Comparison of ENCODE assay signal across 8 mouse cellular contexts in the genomic region with DNA sequence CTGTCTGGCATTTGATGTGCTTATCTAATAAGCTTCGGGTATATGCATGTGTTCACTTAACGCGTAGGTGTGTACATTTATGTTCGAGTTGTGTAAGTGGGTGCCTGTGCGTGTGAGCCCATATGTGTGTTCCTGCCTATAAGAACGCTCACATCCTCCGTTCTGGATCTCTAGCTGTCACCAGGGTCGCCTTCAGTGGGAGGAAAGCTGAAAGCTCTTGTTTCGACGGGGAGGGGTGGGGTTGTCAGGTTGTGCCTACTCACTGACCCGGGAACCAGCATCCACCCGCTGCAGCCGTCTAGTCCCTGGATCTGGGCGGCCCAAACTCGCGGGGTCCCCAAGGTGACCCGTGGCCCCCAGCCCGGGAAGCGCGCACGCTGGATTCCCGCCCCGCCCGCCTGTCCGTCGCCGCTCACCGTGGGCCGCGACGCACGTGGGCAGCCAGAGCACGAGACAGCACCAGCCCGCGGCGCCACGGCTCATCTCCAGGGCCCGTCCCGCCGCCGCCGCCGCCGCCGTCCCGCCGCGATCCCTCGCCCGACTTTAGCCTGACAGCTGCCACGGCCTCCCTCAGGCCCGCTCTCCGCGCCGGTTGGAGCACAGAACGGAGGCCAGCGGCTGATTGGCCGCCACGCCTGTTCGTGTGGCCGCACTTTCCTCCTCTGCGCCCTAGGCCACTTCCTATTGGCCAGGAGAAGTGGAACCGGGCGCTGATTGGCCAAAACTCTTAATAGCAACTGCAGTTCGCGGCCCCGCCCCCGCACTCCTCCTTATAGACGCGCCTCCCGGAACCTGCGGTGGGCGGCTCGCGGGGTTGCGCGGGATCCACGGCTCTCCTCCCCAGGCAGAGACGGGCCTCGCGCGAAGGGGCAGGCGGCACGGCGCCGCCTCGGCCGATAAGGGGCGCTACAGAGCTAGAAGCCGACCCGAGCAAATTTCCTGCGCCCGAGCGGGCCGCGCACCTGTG. TPM values are rescaled to one million over a fixed set of nuclear protein-coding genes. Genes with fewer than 3 reads are reported as not detected.
A peak's percentile ranks its signal among the peaks of the same experiment; 100 is the strongest.
DNase-seq lines count a peak whose midpoint lies in the region; ATAC-seq and TF ChIP-seq lines count a peak whose summit lies in the region.

A gene (plus strand): TSS at position 818 of the 967 bp plus-strand sequence.

- peak within 1 kb of the TSS; percentile 95 for H3K27ac ChIP-seq in forebrain, embryonic 10.5 days
- peak within 1 kb of the TSS; percentile 86 for H3K27ac ChIP-seq in heart, embryonic 15.5 days
- H3K27ac ChIP-seq in liver, embryonic 14.5 days, result peak within 1 kb of the TSS; percentile 59
- H3K27ac ChIP-seq in neural tube, embryonic 11.5 days (ENCODE audit: low read depth, low read length), result peak within 1 kb of the TSS; percentile 93
- peak within 1 kb of the TSS; percentile 98 for H3K27ac ChIP-seq in stomach, postnatal 0 days (replicated peaks)

- H3K9ac ChIP-seq in heart, embryonic 15.5 days, result peak within 1 kb of the TSS; percentile 81
- H3K9ac ChIP-seq in liver, embryonic 14.5 days (replicated peaks), result peak within 1 kb of the TSS; percentile 94
- peak within 1 kb of the TSS; percentile 96 for H3K9ac ChIP-seq in neural tube, embryonic 11.5 days (ENCODE audit: low read length)
- peak within 1 kb of the TSS; percentile 89 for H3K9ac ChIP-seq in stomach, postnatal 0 days (ENCODE audit: low read length)

- peak; percentile 72 for TF ChIP-seq CTCF in liver, embryonic 14.5 days (IDR thresholded peaks at IDR 0.05; ENCODE audit: low read depth)
- TF ChIP-seq CTCF in stomach, postnatal 0 days (IDR thresholded peaks at IDR 0.05; ENCODE audit: low read depth), result peak; percentile 77

- TF ChIP-seq EP300 in liver, embryonic 14.5 days (IDR thresholded peaks at IDR 0.05; ENCODE audit: low read depth), result peak; percentile 55; the same call in 1 of the 2 replicates
- TF ChIP-seq EP300 in stomach, postnatal 0 days (optimal IDR thresholded peaks at IDR 0.05), result no peak

- no peaks in the 10 kb centered on the region for H3K27me3 ChIP-seq in forebrain, embryonic 10.5 days (ENCODE audit: poor library complexity, severe bottlenecking)
- no peaks in the 10 kb centered on the region for H3K27me3 ChIP-seq in heart, embryonic 15.5 days
- no peaks in the 10 kb centered on the region for H3K27me3 ChIP-seq in liver, embryonic 14.5 days (ENCODE audit: control insufficient read depth, insufficient read depth, low read length)
- no peaks in the 10 kb centered on the region for H3K27me3 ChIP-seq in neural tube, embryonic 11.5 days (ENCODE audit: control insufficient read depth, insufficient read depth, low read length)
- H3K27me3 ChIP-seq in stomach, postnatal 0 days (ENCODE audit: control insufficient read depth, insufficient read depth, low read length), result no peaks in the 10 kb centered on the region

- peaks cover 41% of the 10 kb centered on the region for H3K36me3 ChIP-seq in forebrain, embryonic 10.5 days (replicated peaks)
- peaks cover 17% of the 10 kb centered on the region; the same call in 1 of the 2 replicates for H3K36me3 ChIP-seq in heart, embryonic 15.5 days
- H3K36me3 ChIP-seq in liver, embryonic 14.5 days (replicated peaks; ENCODE audit: control insufficient read depth, insufficient read depth, low read depth), result peaks cover 6% of the 10 kb centered on the region
- peaks cover 2% of the 10 kb centered on the region; the same call in 1 of the 2 replicates for H3K36me3 ChIP-seq in neural tube, embryonic 11.5 days (ENCODE audit: control insufficient read depth, insufficient read depth, low read length)
- H3K36me3 ChIP-seq in stomach, postnatal 0 days (ENCODE audit: control insufficient read depth, insufficient read depth, low read length), result 0 out of 2 replicates have a peak, but pooled peaks cover under 1% of the 10 kb centered on the region

- H3K4me2 ChIP-seq in heart, embryonic 15.5 days, result peak within 1 kb of the TSS; percentile 97
- peak within 1 kb of the TSS; percentile 90 for H3K4me2 ChIP-seq in liver, embryonic 14.5 days (ENCODE audit: low read depth)
- H3K4me2 ChIP-seq in neural tube, embryonic 11.5 days (ENCODE audit: low read depth), result peak within 1 kb of the TSS; percentile 89
- peak within 1 kb of the TSS; percentile 98 for H3K4me2 ChIP-seq in stomach, postnatal 0 days (replicated peaks; ENCODE audit: low read depth)

- peak; percentile 96 for DNase-seq in CD8-positive naive resting alpha-beta T cell, adult 2 months (ENCODE audit: low read depth in 2 of 2, low spot score in 2 of 2)
- peak; percentile 97 for DNase-seq in c-Kit-positive CD71-negative TER-119-negative erythroid progenitor cells, embryonic 14.5 days (ENCODE audit: low read depth)
- peak; percentile 98 for DNase-seq in forebrain, embryonic 10.5 days (ENCODE audit: extremely low spot score, low spot score)
- DNase-seq in kidney, postnatal 25 days, result peak; percentile 100
- peak; percentile 99 to 100 (median 100) for DNase-seq in liver, embryonic 14.5 days (ENCODE audit: low read depth in 3 of 3, low spot score in 3 of 3)
- DNase-seq in neural tube, embryonic 11.5 days (ENCODE audit: low spot score), result peak; percentile 99
- peak; percentile 99 for DNase-seq in stomach, postnatal 0 days (ENCODE audit: low spot score)

- H3K9me3 ChIP-seq in forebrain, embryonic 10.5 days, result no peaks in the 10 kb centered on the region
- no peaks in the 10 kb centered on the region for H3K9me3 ChIP-seq in heart, embryonic 15.5 days (replicated peaks)
- H3K9me3 ChIP-seq in liver, embryonic 14.5 days (ENCODE audit: control insufficient read depth, low read length), result no peaks in the 10 kb centered on the region
- H3K9me3 ChIP-seq in neural tube, embryonic 11.5 days (ENCODE audit: control insufficient read depth, low read length), result no peaks in the 10 kb centered on the region
- H3K9me3 ChIP-seq in stomach, postnatal 0 days (ENCODE audit: control insufficient read depth, low read length), result no peaks in the 10 kb centered on the region

- peak; percentile 93 for ATAC-seq in heart, embryonic 15.5 days (replicated peaks; ENCODE audit: insufficient number of reproducible peaks, insufficient read depth, low FRiP score, low read depth)
- peak; percentile 91 for ATAC-seq in liver, embryonic 14.5 days (ENCODE audit: insufficient read depth)
- ATAC-seq in neural tube, embryonic 11.5 days (ENCODE audit: insufficient read depth, low FRiP score, low TSS enrichment), result peak; percentile 96
- peak; percentile 97 for ATAC-seq in stomach, postnatal 0 days (ENCODE audit: low FRiP score, low TSS enrichment)

- peaks cover 43% of the 10 kb centered on the region for H3K4me1 ChIP-seq in forebrain, embryonic 10.5 days
- H3K4me1 ChIP-seq in heart, embryonic 15.5 days (replicated peaks), result peaks cover 30% of the 10 kb centered on the region
- H3K4me1 ChIP-seq in liver, embryonic 14.5 days (replicated peaks; ENCODE audit: control insufficient read depth in 2 of 2, insufficient read depth in 2 of 2, low read length in 1 of 2), result peaks cover 15 to 24% of the 10 kb centered on the region in 2 experiments
- H3K4me1 ChIP-seq in neural tube, embryonic 11.5 days (ENCODE audit: control insufficient read depth, insufficient read depth, low read length), result peaks cover 18% of the 10 kb centered on the region
- H3K4me1 ChIP-seq in stomach, postnatal 0 days (replicated peaks; ENCODE audit: control insufficient read depth, insufficient read depth), result no peaks in the 10 kb centered on the region

- peak within 1 kb of the TSS; percentile 70 for H3K4me3 ChIP-seq in forebrain, embryonic 10.5 days
- H3K4me3 ChIP-seq in heart, embryonic 15.5 days, result peak within 1 kb of the TSS; percentile 65
- peak within 1 kb of the TSS; percentile 91 for H3K4me3 ChIP-seq in liver, embryonic 14.5 days (ENCODE audit: insufficient read depth in 1 of 2, low read depth in 2 of 2, low read length in 2 of 2)
- peak within 1 kb of the TSS; percentile 90 for H3K4me3 ChIP-seq in neural tube, embryonic 11.5 days (ENCODE audit: low read depth, low read length)
- peak within 1 kb of the TSS; percentile 82 for H3K4me3 ChIP-seq in stomach, postnatal 0 days (ENCODE audit: low read depth, low read length)

- 3% methylated on average over 96 of the region's 96 CpGs for WGBS in forebrain, embryonic 10.5 days
- under 1% methylated on average over 82 of the region's 96 CpGs for WGBS in heart, embryonic 15.5 days
- WGBS in liver, embryonic 14.5 days (ENCODE audit: insufficient replicate concordance), result under 1% methylated on average over 96 of the region's 96 CpGs
- WGBS in neural tube, embryonic 11.5 days, result 3% methylated on average over 88 of the region's 96 CpGs
- 2% methylated on average over 71 of the region's 96 CpGs for WGBS in stomach, postnatal 0 days

RNA-seq across cellular contexts. Expression of the gene that starts here (rescaled TPM):
- polyA plus RNA-seq in forebrain, embryonic 10.5 days (2016; fragmentation: Nextera tagmentation; extraction: Ambion mirVana), result 766 and 774 TPM in 2 replicates
- 312 and 362 TPM in 2 replicates for polyA plus RNA-seq in heart, embryonic 15.5 days (2015; fragmentation: Nextera tagmentation; extraction: Ambion mirVana)
- polyA plus RNA-seq in liver, embryonic 14.5 days (2012; rRNA removed), result 102 and 162 TPM in 2 replicates
- 285 and 290 TPM in 2 replicates for polyA plus RNA-seq in liver, embryonic 14.5 days (2014; fragmentation: Nextera tagmentation; extraction: Ambion mirVana)
- 712 and 739 TPM in 2 replicates for polyA plus RNA-seq in neural tube, embryonic 11.5 days (2014; fragmentation: Nextera tagmentation; extraction: Ambion mirVana)
- polyA plus RNA-seq in stomach, postnatal 0 days (2015; fragmentation: Nextera tagmentation; extraction: Ambion mirVana), result 214 and 219 TPM in 2 replicates

Comparison
In these comparisons a context has a peak if more than half of its experiments do, and no peak if none do; other contexts are left out.
1. Peak in every context shown above with its lines: DNase-seq, ATAC-seq, H3K4me3 ChIP-seq and H3K27ac ChIP-seq.